Mouse (Mus musculus) forebrain, embryonic 14.5 days (tissue): Measurements from ENCODE around the gene Pprc1. TPM values are rescaled to one million over a fixed set of nuclear protein-coding genes. Genes with fewer than 3 reads are reported as not detected.

Experiments
- ATAC-seq: fragments of 200-750 bp; cut with Nextera tagmentation; 2 replicates; pipeline ENCODE4 v1.8.0; 2017; ENCODE audit warnings: mild to moderate bottlenecking, moderate library complexity
- DNase-seq: peaks from one replicate; pipeline ENCODE4 v3.0.0-alpha.2; 2015; ENCODE audit warnings: low spot score
- H3K27ac ChIP-seq: fragments of 300-500 bp; sonication (generic); 2 replicates; pipeline ENCODE4 v1.5.1; 2014; ENCODE audit warnings: low read depth, mild to moderate bottlenecking, control low read depth, low read length, moderate library complexity
- H3K27me3 ChIP-seq: fragments of 300-500 bp; sonication (generic); replicated peaks from 2 replicates; pipeline ENCODE4 v1.6.1; 2014; ENCODE audit warnings: low read length, control low read depth, mixed read lengths; ENCODE audit not compliant: control insufficient read depth, insufficient read depth
- H3K36me3 ChIP-seq: fragments of 300-500 bp; sonication (generic); 2 replicates; pipeline ENCODE4 v1.6.1; 2014; ENCODE audit warnings: low read length, control low read depth; ENCODE audit not compliant: control insufficient read depth, insufficient read depth
- H3K4me1 ChIP-seq: fragments of 300-500 bp; sonication (generic); 2 replicates; pipeline ENCODE4 v1.6.1; 2014; ENCODE audit warnings: antibody characterized with exemption, low read length, control low read depth; ENCODE audit not compliant: control insufficient read depth, insufficient read depth
- H3K4me2 ChIP-seq: fragments of 300-500 bp; sonication (generic); 2 replicates; pipeline ENCODE4 v1.6.1; 2014; ENCODE audit warnings: mild to moderate bottlenecking, control low read depth, low read length
- H3K4me3 ChIP-seq: fragments of 300-500 bp; sonication (generic); 2 replicates; pipeline ENCODE4 v1.5.1; 2014; ENCODE audit warnings: low read depth, low read length, control low read depth
- H3K9ac ChIP-seq: fragments of 300-500 bp; sonication (generic); 2 replicates; pipeline ENCODE4 v1.6.1; 2014; ENCODE audit warnings: mild to moderate bottlenecking, low read length, control low read depth, moderate library complexity
- H3K9me3 ChIP-seq: fragments of 300-500 bp; sonication (generic); replicated peaks from 2 replicates; pipeline ENCODE4 v1.6.1; 2016; ENCODE audit warnings: low read length, control low read depth, mixed read lengths; ENCODE audit not compliant: control insufficient read depth
- WGBS: fragments of 180-500 bp; shearing (Covaris S2); extraction: QIAGEN DNeasy Blood & Tissue Kit; methylation state at CpG from one replicate; pipeline ENCODE4 v1.1.7; 2014; 5-methylcytosine and 5-hydroxymethylcytosine counted together
- polyA plus RNA-seq: library from polyadenylated mRNA; unstranded; fragments of >200 nt; fragmentation: Nextera tagmentation; extraction: Ambion mirVana; gene quantifications from 2 replicates; pipeline ENCODE4 v1.2.1, GENCODE M21; 2014

Pprc1 gene
- polyA plus RNA-seq, 1 experiment from 2014 or later, result 24.1 TPM

- H3K27ac ChIP-seq, result no peak overlapping the region
- 0 out of 2 replicates have a peak, but pooled peaks cover 4% of the 10 kb centered on the region for H3K9me3 ChIP-seq
- H3K4me1 ChIP-seq, result no peaks in the 10 kb centered on the region
- H3K9ac ChIP-seq, result no peak overlapping the region
- ATAC-seq, result no peak
- WGBS, result 95% methylated on average over 10 of the region's 10 CpGs
- H3K4me3 ChIP-seq, result no peak overlapping the region
- no peak overlapping the region for H3K4me2 ChIP-seq
- no peak for DNase-seq
- peaks cover 53% of the 10 kb centered on the region for H3K36me3 ChIP-seq
- H3K27me3 ChIP-seq, result no peaks in the 10 kb centered on the region
These were observed 14.3 kb upstream of the Pprc1 start for GRCm38 (mm10) chr19:46030196-46030983.

GRCm38 (mm10) chr19:46031689-46032432, 12.8 kb upstream of the Pprc1 start:
- H3K4me3 ChIP-seq, result no peak overlapping the region
- ATAC-seq (0 out of 2 replicates have a peak, but pooled peaks have one; percentile 19), DNase-seq (no peak)
- no peak overlapping the region for H3K9ac ChIP-seq
- H3K36me3 ChIP-seq, result peaks cover 67% of the 10 kb centered on the region
- H3K27ac ChIP-seq, result peak overlapping the region; percentile 15; the same call in 1 of the 2 replicates
- 0 out of 2 replicates have a peak, but pooled peaks cover 4% of the 10 kb centered on the region for H3K9me3 ChIP-seq
- WGBS, result 74% methylated on average over 9 of the region's 9 CpGs
- no peaks in the 10 kb centered on the region for H3K27me3 ChIP-seq
- no peak overlapping the region for H3K4me2 ChIP-seq
- peaks cover 4% of the 10 kb centered on the region for H3K4me1 ChIP-seq

GRCm38 (mm10) chr19:46032731-46033510, 11.8 kb upstream of the Pprc1 start:
- Histone ChIP-seq H3K4me2 (no peak overlapping the region), H3K4me3 (no peak overlapping the region), H3K27ac (no peak overlapping the region), H3K9ac (no peak overlapping the region), H3K27me3 (no peaks in the 10 kb centered on the region), H3K36me3 (peaks cover 67% of the 10 kb centered on the region), H3K9me3 (0 out of 2 replicates have a peak, but pooled peaks cover 4% of the 10 kb centered on the region), H3K4me1 (peaks cover 7% of the 10 kb centered on the region)
- DNase-seq, result no peak
- no peak for ATAC-seq
- WGBS, result 81% methylated on average over 26 of the region's 26 CpGs

GRCm38 (mm10) chr19:46033911-46034310, 10.8 kb upstream of the Pprc1 start:
- WGBS, result 97% methylated on average over 11 of the region's 11 CpGs
- H3K27me3 ChIP-seq, result no peaks in the 10 kb centered on the region
- DNase-seq (no peak), ATAC-seq (no peak)
- H3K4me1 ChIP-seq, result peaks cover 7% of the 10 kb centered on the region
- no peak overlapping the region for H3K4me3 ChIP-seq
- H3K36me3 ChIP-seq, result peaks cover 67% of the 10 kb centered on the region
- no peak overlapping the region for H3K4me2 ChIP-seq
- no peak overlapping the region for H3K9ac ChIP-seq
- H3K9me3 ChIP-seq, result 0 out of 2 replicates have a peak, but pooled peaks cover 4% of the 10 kb centered on the region
- H3K27ac ChIP-seq, result no peak overlapping the region

GRCm38 (mm10) chr19:46035971-46036370, 8.7 kb upstream of the Pprc1 start:
- no peak for DNase-seq
- ATAC-seq, result no peak
- no peak overlapping the region for H3K4me3 ChIP-seq
- H3K4me1 ChIP-seq, result peaks cover 19% of the 10 kb centered on the region
- H3K36me3 ChIP-seq, result peaks cover 58% of the 10 kb centered on the region
- no peaks in the 10 kb centered on the region for H3K27me3 ChIP-seq
- no peaks in the 10 kb centered on the region for H3K9me3 ChIP-seq
- H3K4me2 ChIP-seq, result peak overlapping the region; percentile 100
- H3K9ac ChIP-seq, result 0 out of 2 replicates have a peak overlapping the region, but pooled peaks have one; percentile 29
- no peak overlapping the region for H3K27ac ChIP-seq
- 90% methylated on average over 13 of the region's 13 CpGs for WGBS

GRCm38 (mm10) chr19:46036477-46037242, 8.0 kb upstream of the Pprc1 start:
- peak overlapping the region; percentile 98 for H3K9ac ChIP-seq
- peaks cover 26% of the 10 kb centered on the region for H3K4me1 ChIP-seq
- H3K27me3 ChIP-seq, result no peaks in the 10 kb centered on the region
- no peak for ATAC-seq
- peak overlapping the region; percentile 78 for H3K4me3 ChIP-seq
- DNase-seq, result no peak
- H3K27ac ChIP-seq, result no peak overlapping the region
- WGBS, result 60% methylated on average over 13 of the region's 13 CpGs
- H3K9me3 ChIP-seq, result no peaks in the 10 kb centered on the region
- peaks cover 51% of the 10 kb centered on the region for H3K36me3 ChIP-seq
- H3K4me2 ChIP-seq, result peak overlapping the region; percentile 100

- ATAC-seq (no peak), DNase-seq (peak; percentile 59)
- peak overlapping the region; percentile 100 for H3K4me2 ChIP-seq
- H3K27me3 ChIP-seq, result no peaks in the 10 kb centered on the region
- peaks cover 29% of the 10 kb centered on the region for H3K4me1 ChIP-seq
- peak overlapping the region; percentile 41; the same call in 1 of the 2 replicates for H3K27ac ChIP-seq
- H3K9ac ChIP-seq, result peak overlapping the region; percentile 98
- peak overlapping the region; percentile 78 for H3K4me3 ChIP-seq
- H3K9me3 ChIP-seq, result no peaks in the 10 kb centered on the region
- H3K36me3 ChIP-seq, result peaks cover 44% of the 10 kb centered on the region
- WGBS, result 15% methylated on average over 6 of the region's 6 CpGs
These were observed 7.3 kb upstream of the Pprc1 start for GRCm38 (mm10) chr19:46037243-46037924.
